20 mouse cellular contexts compared by ENCODE assay signal in genomic region chr8:26804089-26804488, GRCm38 (mm10).
DNase-seq lines count a peak whose midpoint lies in the region; ATAC-seq lines count a peak whose summit lies in the region.
"Had no signal": no experiment of that assay in that cellular context is flagged by ENCODE, and none has a peak within 500 bp of the region (broad histone marks: within the 10 kb centered on the region; RNA-seq: fewer than 3 reads in every experiment).

No protein-coding gene starts in this region.

- H3K4me3 ChIP-seq in forebrain, embryonic 10.5 days: no peak overlapping the region
- no peak overlapping the region for H3K4me3 ChIP-seq in forebrain, embryonic 12.5 days (replicated peaks)
- H3K4me3 ChIP-seq: erythroblast, embryonic 14.5 days; heart, embryonic 15.5 days; hindbrain, embryonic 15.5 days; limb, embryonic 15.5 days; neural tube, embryonic 15.5 days had no signal

- 0 out of 2 replicates have a peak overlapping the region, but pooled peaks have one; percentile 57 for H3K27ac ChIP-seq in forebrain, embryonic 10.5 days
- H3K27ac ChIP-seq in forebrain, embryonic 12.5 days: no peak overlapping the region
- H3K27ac ChIP-seq: heart, embryonic 15.5 days; hindbrain, embryonic 15.5 days; neural tube, embryonic 15.5 days had no signal

- no peak overlapping the region for H3K9ac ChIP-seq in forebrain, embryonic 12.5 days
- H3K9ac ChIP-seq: heart, embryonic 15.5 days; hindbrain, embryonic 15.5 days; limb, embryonic 15.5 days; lung, embryonic 14.5 days; neural tube, embryonic 15.5 days had no signal

- H3K36me3 ChIP-seq in forebrain, embryonic 10.5 days (replicated peaks): no peaks in the 10 kb centered on the region
- H3K36me3 ChIP-seq in forebrain, embryonic 12.5 days (replicated peaks): no peaks in the 10 kb centered on the region
- H3K36me3 ChIP-seq: embryonic facial prominence, embryonic 10.5 days; heart, embryonic 15.5 days; hindbrain, embryonic 15.5 days; limb, embryonic 15.5 days; neural tube, embryonic 15.5 days had no signal

- 78% methylated on average over 9 of the region's 9 CpGs for WGBS in forebrain, embryonic 10.5 days
- 73% methylated on average over 9 of the region's 9 CpGs for WGBS in forebrain, embryonic 12.5 days

- peaks cover 53% of the 10 kb centered on the region for H3K4me1 ChIP-seq in forebrain, embryonic 10.5 days
- H3K4me1 ChIP-seq in forebrain, embryonic 12.5 days: peaks cover 39% of the 10 kb centered on the region

- no peak for ATAC-seq in forebrain, embryonic 12.5 days (ENCODE audit: low FRiP score)
- ATAC-seq: activated CD4-positive, CD25-positive, alpha-beta regulatory T cell, adult 4 months had no signal

- no peak overlapping the region for H3K4me2 ChIP-seq in forebrain, embryonic 12.5 days
- H3K4me2 ChIP-seq: heart, embryonic 15.5 days; hindbrain, embryonic 15.5 days; neural tube, embryonic 15.5 days had no signal

- peaks cover 29% of the 10 kb centered on the region for H3K27me3 ChIP-seq in forebrain, embryonic 10.5 days (ENCODE audit: poor library complexity, severe bottlenecking)
- peaks cover 10% of the 10 kb centered on the region for H3K27me3 ChIP-seq in forebrain, embryonic 12.5 days

- H3K9me3 ChIP-seq in forebrain, embryonic 10.5 days: no peaks in the 10 kb centered on the region
- no peaks in the 10 kb centered on the region for H3K9me3 ChIP-seq in forebrain, embryonic 12.5 days
- H3K9me3 ChIP-seq: embryonic facial prominence, embryonic 10.5 days; heart, embryonic 15.5 days; hindbrain, embryonic 15.5 days; limb, embryonic 15.5 days; neural tube, embryonic 15.5 days had no signal

- no peak for DNase-seq in forebrain, embryonic 10.5 days (ENCODE audit: extremely low spot score, low spot score)
- DNase-seq in layer of hippocampus, adult 11-12 months (ENCODE audit: low spot score): peak; percentile 34
- DNase-seq in layer of hippocampus, adult 9-10 months (ENCODE audit: low spot score): no peak
- DNase-seq in cerebellum, adult 9-10 months: peak; percentile 32
- peak; percentile 38 to 48 for DNase-seq in layer of hippocampus, adult 8-10 months (ENCODE audit: low spot score in 2 of 2)
- no peak for DNase-seq in testis, postnatal 14 days (ENCODE audit: low spot score)
- no peak for DNase-seq in c-Kit-positive CD71-positive TER-119-positive erythroid progenitor cells, embryonic 14.5 days (ENCODE audit: low spot score)
- DNase-seq: adrenal gland, postnatal 25 days; kidney, adult 2 months; kidney, postnatal 36 days; thymus, adult 2 months had no signal

Comparison
In these comparisons a context has a peak if more than half of its experiments do, and no peak if none do; other contexts are left out.
1. DNase-seq: peak in layer of hippocampus, adult 11-12 months (single experiment), cerebellum, adult 9-10 months (single experiment) and layer of hippocampus, adult 8-10 months (2 of 2); none in forebrain, embryonic 10.5 days (single experiment), layer of hippocampus, adult 9-10 months (single experiment), testis, postnatal 14 days (single experiment) and c-Kit-positive CD71-positive TER-119-positive erythroid progenitor cells, embryonic 14.5 days (single experiment).